Mouse (Mus musculus): ENCODE data around the gene Bud13.

Gene Bud13

GRCm38 (mm10) chr9:46282631-46283436 is at the start of gene Bud13:
Gene Bud13 (plus strand): TSS chr9:46283008.
- peak; percentile 97 to 98 for DNase-seq

DNA sequence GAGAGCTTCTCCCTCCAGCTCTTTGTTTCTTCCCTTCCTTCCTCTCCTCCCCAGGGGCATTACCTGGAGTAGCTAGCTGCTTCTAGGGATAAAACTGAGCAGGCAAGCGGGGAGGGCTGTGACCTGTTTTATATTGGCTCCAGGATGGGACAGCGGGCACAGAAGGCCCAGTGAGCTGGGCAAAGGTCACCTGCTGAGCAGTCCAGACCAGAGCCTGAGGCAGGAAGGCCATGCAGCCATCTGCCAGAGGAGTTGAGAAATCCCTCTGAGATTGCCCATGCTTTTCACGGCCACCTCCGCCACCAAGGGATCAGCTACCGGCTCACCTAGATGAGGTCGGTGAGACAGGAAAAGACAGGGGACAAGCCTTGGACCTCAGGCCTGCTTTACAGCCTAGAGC is 47.6 kb upstream of the Bud13 start:
- no peak for DNase-seq

- no peak for DNase-seq
Measured at GRCm38 (mm10) chr9:46235596-46235648, 47.4 kb upstream of the Bud13 start, which contains the start of gene Apoc3. Gene Apoc3 (minus strand): TSS chr9:46235636.

DNA sequence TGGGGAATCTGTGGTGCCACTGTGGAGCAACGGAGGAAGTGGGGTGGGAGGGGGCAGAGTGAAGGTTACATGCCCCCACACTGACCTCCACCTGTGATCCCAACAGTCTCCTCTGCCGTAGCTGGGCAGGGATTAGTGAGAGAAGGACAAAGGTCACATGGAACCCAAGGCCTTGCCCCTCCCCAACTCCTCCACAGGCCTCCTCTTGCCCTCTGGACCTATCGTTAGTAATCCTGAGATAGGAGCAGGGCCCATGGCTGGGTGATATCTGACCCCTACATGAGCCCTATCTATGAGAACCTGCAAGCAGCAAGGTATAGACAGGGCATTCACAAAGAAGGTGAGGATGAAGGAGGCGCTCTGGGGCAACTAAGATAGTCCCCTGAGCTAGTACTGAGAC is 47.2 kb upstream of the Bud13 start:
- DNase-seq: no peak

- DNase-seq: no peak
Measured at GRCm38 (mm10) chr9:46238850-46239249, 44.0 kb upstream of the Bud13 start.

- no peak for DNase-seq
Measured at GRCm38 (mm10) chr9:46240526-46241153, 42.2 kb upstream of the Bud13 start, which contains the start of gene Apoa4. Gene Apoa4 (plus strand): TSS chr9:46240696.

DNA sequence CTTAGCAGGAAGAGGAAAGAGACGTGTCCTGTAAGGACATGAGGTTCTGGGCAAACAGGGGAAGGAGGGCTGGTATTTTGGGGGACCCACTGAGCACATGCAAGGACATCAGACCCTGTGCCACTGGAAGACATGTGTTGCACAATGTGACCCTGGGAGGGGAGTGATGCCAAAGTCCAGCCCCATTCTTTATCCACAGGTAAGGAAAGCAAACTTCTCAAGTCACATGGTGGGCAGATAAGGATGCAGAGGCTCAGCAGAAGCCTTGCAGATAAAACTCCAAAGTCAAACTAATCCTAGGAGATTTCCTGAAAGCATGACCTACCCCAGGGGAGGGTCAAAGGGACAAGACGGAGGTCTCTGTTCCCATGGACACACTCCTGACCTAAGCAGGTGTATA is 41.0 kb upstream of the Bud13 start:
- no peak for DNase-seq

GRCm38 (mm10) chr9:46243122-46243521 is 39.7 kb upstream of the Bud13 start:
- no peak for DNase-seq

DNA sequence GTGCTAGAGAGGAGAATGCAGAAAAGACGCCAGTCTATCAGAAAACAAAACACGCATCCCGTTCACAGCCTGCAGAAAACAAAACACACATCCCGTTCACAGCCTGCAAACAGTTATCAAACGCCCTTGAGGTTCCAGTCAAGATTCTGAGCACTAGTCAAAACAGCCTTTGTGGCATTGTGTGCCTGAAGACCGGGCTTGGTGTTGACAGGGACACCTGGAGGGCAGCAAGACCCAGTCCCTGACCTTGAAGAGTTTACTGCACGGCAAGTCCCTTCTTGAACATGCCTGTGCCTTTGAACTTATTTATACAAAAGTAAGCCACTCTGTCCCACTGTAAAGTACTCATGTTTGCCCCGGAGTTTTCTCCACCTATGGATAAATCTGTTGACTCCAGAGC is 39.2 kb upstream of the Bud13 start:
- no peak for DNase-seq

- peak; percentile 85 to 89 for DNase-seq
Measured at GRCm38 (mm10) chr9:46246752-46247324, 36.0 kb upstream of the Bud13 start.

GRCm38 (mm10) chr9:46256177-46256576 is 26.6 kb upstream of the Bud13 start:
- no peak for DNase-seq

GRCm38 (mm10) chr9:46256658-46257385 is 26.0 kb upstream of the Bud13 start:
- DNase-seq: no peak

- DNase-seq: no peak
Measured at GRCm38 (mm10) chr9:46257546-46257945, 25.3 kb upstream of the Bud13 start.

GRCm38 (mm10) chr9:46259111-46259510 is 23.7 kb upstream of the Bud13 start:
- DNase-seq: no peak

DNA sequence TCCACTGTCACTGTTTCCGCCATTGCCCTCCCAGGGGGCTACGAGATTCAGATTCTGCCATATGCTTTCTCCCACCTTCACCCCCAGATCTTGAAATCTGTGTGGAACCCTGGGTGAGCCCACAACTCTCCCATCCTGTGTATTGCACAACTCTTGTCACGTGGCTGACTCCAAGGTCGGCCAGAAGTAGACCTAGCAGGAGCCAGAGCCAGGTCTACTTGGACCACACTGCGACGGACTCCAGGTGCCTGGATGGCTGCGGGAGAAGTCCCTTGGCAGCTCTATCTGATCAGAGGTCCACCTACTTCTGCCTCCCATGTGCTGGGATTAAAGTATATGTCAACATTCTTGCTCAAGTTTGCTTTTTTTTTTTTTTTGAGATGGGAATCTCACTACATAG is 21.7 kb upstream of the Bud13 start:
- DNase-seq: no peak

DNA sequence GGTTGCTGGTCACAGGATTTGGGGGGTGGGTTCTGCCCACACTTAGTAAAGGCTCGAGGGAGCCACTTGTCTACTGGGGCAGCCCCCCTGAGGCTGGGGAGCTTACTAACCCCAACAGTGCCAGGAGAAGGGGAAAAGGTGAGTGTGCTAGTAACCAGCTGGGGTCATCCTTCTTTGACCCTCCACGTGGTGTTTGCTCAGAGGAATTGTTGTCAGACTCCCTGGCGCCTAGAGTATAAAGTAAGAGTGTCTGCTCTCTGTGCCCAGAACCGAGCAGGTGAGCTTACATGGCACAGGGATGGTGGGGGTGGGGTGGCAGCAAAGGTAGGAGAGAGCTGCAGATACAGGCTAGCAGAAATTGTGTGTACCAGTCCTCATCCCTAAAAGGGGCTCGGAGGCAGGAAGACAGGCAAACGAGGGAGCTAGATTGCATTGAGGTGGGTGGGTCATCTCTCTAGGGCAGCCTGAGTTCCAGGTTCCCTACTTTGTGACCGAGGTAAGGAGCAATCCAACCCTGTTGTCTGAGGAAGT is 14.4 kb upstream of the Bud13 start, which contains the start of gene Apoa5:
TSS of gene Apoa5 (plus strand) at position 291 of the 531 bp plus-strand sequence.
- no peak for DNase-seq

DNA sequence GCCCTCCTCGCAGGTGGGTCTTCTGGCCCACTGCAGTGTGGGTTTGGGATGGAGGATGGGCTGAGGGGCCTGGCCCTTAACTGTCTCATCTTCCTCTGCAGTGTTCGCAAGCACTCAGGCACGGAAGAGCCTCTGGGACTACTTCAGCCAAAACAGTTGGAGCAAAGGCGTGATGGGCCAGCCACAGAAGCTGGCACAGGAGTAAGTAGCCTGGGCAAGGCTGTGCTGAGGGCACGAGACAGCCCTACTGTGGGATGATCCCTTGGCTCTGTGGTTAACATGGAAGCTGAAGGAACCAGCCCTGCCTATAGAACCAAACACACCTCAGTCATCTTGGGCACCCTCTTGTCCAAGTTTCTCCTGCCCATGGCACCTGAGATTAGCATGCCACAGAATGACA is 13.7 kb upstream of the Bud13 start:
- no peak for DNase-seq

DNA sequence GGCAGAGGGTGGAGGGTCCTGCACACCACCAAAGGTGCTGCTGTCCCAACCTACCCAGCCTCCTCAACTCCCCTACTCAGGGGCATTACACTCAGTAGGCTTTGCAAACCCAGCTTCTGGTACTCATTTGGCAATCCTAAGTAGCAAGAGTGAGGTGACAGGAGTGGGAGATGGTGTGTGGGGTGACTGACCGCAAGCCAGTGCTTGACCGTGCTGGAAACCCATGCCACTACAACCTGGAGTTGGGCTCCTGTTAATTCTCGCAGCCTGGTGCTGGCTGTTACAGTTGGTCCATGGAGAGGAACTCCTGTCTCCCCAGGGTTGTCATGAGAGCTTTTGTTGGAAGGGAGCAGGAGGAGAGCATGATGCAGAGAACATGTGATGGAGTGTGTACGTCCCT is 12.0 kb upstream of the Bud13 start:
- DNase-seq: no peak

DNA sequence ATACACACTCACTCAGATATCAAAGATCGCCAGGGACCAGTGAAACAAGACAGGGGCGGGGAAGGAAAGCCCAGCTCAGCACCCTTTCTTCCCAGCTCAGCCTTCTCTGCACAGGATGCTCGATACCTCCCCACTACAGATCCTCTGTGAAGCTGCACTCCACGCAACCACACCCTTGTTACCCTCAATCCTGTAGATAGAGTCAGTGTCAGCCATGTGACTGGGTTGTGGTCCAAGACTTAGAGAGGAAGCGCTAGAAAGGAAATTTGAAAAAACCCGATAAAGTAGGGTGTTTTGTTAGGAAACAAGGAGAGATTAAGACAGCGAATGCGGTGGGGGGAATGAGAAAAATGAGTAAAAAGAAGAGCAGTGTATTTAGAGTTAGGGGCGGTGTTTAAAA is 10.7 kb upstream of the Bud13 start:
- DNase-seq: no peak

- DNase-seq: peak; percentile 89 to 91
Measured at GRCm38 (mm10) chr9:46272677-46273454, 9.9 kb upstream of the Bud13 start, which contains the start of gene Zpr1. Gene Zpr1 (plus strand): TSS chr9:46273064.

GRCm38 (mm10) chr9:46274494-46274893 is 8.3 kb upstream of the Bud13 start:
- DNase-seq: no peak

GRCm38 (mm10) chr9:46298381-46298780 is 15.6 kb downstream of the Bud13 start:
- no peak for DNase-seq

GRCm38 (mm10) chr9:46302142-46302541 is 19.3 kb downstream of the Bud13 start:
- peak; percentile 76 to 83 for DNase-seq

All from cerebellum, postnatal 10 days (tissue).